Mouse (Mus musculus): ENCODE measurements around the gene Tmem136. TPM values are rescaled to one million over a fixed set of nuclear protein-coding genes. Genes with fewer than 3 reads are reported as not detected.
"Not testable (repeated sequence)": the region's sequence is repeated elsewhere in the genome, so short reads cannot be mapped to it uniquely, and the experiment has no call there.

The Tmem136 gene
- polyA plus RNA-seq, 1 experiment from 2014 or later, result not detected

DNA sequence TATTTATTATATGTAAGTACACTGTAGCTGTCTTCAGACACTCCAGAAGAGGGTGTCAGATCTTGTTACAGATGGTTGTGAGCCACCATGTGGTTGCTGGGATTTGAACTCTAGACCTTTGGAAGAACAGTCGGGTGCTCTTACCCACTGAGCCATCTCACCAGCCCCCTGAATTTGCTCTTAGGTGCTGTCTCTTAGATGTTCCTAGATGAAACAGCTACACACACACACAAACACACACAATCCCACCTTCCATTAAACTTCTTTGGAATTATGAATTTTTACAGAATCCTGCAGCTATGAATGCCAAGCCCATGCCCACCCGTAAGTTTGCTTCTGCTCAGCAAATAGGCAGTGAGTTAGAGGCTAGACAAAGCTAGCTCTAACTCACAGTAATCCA lies 5.6 kb upstream of the Tmem136 start:
- not testable (repeated sequence) for H3K36me3 ChIP-seq (ENCODE audit: inconsistent target); H3K27ac ChIP-seq; H3K4me3 ChIP-seq (ENCODE audit: inconsistent target); H3K79me2 ChIP-seq (ENCODE audit: inconsistent target)
- 80% methylated on average over 1 of the region's 2 CpGs for WGBS (ENCODE audit: missing documents)

DNA sequence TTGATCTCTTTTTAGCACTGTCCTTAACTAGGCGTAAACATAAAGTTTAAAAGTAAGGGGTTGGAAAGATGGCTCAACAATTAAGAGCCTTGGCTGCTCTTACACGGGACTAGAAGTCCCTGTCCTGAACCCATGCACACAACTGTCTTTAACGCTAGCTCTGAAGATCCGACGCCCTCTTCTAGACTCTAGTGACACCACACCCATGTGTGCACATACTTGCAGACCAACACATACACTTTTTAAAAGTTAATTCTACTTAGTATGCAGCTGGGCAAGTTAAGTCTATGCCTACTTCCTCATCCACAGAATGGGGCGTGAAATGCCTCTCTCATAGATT lies 597 bp upstream of the Tmem136 start:
- no peak overlapping the region for H3K27ac ChIP-seq
- no peaks in the 10 kb centered on the region for H3K36me3 ChIP-seq (ENCODE audit: inconsistent target)
- H3K79me2 ChIP-seq (ENCODE audit: inconsistent target), result no peaks in the 10 kb centered on the region
- no peak overlapping the region for H3K4me3 ChIP-seq (ENCODE audit: inconsistent target)
- 88% methylated on average over 6 of the region's 6 CpGs for WGBS (ENCODE audit: missing documents)

DNA sequence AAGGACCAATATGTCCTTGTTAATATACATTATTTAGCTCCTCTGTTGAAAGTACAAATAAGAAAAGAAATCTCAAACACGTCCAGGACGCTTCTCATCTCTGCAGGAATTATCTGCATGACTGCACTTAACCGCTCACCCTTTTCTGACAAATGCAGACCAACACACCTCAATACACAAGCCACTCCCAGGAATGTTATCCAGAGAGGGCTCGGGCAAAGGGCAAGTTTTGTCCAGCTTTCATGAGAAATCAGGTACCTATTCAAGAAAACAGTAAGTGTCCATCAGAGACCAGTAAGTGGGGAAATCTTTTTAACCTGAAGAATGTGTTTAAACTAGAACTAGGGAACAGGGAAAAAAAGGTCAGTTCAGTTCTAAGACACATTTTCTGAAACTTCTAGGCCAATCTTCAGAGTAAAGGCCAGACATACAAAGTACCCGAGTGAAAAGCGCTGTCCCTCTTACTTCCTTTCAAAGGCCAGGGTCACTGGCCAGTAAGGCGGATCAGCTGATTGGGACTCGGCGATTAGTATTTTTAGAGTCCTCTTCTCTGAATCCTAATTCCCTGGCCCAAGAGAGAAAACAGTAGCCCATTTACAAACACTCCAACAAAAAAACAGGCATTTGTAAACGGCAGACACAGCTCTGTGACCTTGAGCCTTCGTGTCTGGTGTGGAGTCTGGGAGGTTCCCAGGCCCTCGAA lies 788 bp downstream of the Tmem136 start:
- 62% methylated on average over 12 of the region's 12 CpGs for WGBS (ENCODE audit: missing documents)
- H3K79me2 ChIP-seq (ENCODE audit: inconsistent target), result no peaks in the 10 kb centered on the region
- no peaks in the 10 kb centered on the region for H3K36me3 ChIP-seq (ENCODE audit: inconsistent target)
- H3K27ac ChIP-seq, result no peak overlapping the region
- no peak overlapping the region for H3K4me3 ChIP-seq (ENCODE audit: inconsistent target)

DNA sequence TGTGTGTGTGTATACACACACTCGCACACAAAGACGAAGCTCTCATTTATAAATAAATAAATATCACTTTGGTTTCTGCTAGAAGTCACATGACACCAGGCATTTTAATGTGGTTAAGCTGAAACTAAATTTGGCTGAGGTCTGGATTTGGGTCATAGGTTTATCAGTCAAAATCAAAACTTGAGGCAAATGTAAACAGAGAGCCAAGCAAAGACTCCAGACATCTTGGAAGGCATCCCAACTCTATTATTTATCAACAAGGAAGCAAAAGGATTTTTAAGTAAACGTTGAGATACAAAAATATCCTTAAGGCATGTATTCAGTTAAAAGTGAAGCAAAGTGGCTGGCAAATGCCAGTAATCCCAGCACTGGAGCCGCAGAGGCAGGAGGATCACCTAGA lies 1.5 kb downstream of the Tmem136 start:
- WGBS (ENCODE audit: missing documents), result 87% methylated on average over 4 of the region's 4 CpGs
- Histone ChIP-seq H3K36me3 (ENCODE audit: inconsistent target) (no peaks in the 10 kb centered on the region), H3K27ac (no peak overlapping the region), H3K4me3 (ENCODE audit: inconsistent target) (no peak overlapping the region), H3K79me2 (ENCODE audit: inconsistent target) (no peaks in the 10 kb centered on the region)

DNA sequence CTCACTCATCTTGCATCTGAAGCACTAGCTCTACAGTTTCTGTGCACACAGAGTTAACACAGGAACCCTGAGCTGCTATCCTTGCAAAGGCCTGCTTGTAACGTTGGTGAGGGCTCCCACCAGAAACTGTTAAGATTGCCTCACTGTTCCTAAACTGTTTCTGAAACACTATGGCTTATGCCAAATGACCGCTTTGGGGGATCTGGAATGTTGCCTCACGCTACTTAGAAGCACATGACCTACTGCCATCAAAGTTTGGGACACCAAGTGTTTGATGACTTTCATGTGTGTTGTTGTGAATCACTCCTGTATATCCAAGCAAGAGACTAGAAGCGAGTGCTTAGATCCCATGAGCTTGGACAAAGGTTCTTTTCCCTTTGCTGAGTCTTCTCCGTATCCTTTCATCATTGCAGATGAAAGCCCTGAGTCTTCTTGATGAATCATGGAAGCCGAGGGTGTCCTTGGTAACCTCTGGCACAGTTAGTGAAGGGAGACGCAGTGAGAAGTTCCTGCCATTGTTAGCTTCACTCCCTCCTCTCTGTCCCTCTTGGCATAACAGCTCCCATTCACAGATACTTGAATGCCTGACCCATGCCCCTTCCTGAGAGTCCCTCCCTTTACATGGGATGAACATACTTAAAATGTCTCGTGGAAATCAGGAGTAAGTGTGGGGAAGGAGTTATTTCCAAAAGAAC lies 5.9 kb downstream of the Tmem136 start:
- H3K27ac ChIP-seq, result no peak overlapping the region
- H3K79me2 ChIP-seq (ENCODE audit: inconsistent target), result no peaks in the 10 kb centered on the region
- 93% methylated on average over 8 of the region's 8 CpGs for WGBS (ENCODE audit: missing documents)
- H3K36me3 ChIP-seq (ENCODE audit: inconsistent target), result no peaks in the 10 kb centered on the region
- no peak overlapping the region for H3K4me3 ChIP-seq (ENCODE audit: inconsistent target)

DNA sequence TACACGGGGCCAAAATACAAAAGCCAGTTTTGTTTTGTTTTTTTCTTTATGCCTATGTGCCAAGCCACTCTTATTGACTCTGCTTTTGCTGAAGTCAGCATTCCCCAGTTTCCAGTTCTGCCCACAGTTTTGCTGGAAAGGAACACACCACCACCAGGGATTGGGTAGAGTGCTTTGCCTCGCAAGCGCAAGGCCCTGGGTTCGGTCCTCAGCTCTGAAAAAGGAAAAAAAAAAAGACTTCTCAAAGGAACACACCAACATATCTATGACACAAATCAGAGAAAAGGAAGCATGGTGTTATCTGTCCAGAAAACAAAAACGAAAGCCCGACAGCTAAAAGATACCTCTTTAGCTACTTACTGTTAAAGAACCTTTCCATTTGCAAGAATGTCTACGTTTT lies 7.2 kb downstream of the Tmem136 start:
- Histone ChIP-seq H3K36me3 (ENCODE audit: inconsistent target) (no peaks in the 10 kb centered on the region), H3K27ac (no peak overlapping the region), H3K4me3 (ENCODE audit: inconsistent target) (no peak overlapping the region), H3K79me2 (ENCODE audit: inconsistent target) (no peaks in the 10 kb centered on the region)
- WGBS (ENCODE audit: missing documents), result 91% methylated on average over 5 of the region's 7 CpGs

DNA sequence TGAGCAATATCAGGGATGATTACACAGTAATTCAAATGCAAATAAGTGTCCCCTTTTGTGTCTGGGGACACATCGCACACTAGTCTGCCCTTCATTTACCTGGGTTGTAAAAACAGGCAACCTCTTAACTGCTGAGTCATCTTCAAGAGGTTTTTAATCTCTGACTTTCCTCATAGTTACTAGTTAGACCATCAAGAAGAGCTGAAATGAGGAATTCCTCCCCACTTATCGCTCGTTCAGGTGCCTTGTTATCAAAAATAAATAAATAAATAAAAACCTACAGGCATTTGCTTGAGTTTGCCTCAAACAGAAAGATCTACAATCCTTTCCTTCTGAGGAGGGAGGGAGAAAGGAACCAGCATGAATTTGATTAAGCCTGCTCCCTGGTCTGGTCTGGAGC lies 7.6 kb downstream of the Tmem136 start:
- 81% methylated on average over 3 of the region's 3 CpGs for WGBS (ENCODE audit: missing documents)
- Histone ChIP-seq H3K36me3 (ENCODE audit: inconsistent target) (no peaks in the 10 kb centered on the region), H3K4me3 (ENCODE audit: inconsistent target) (no peak overlapping the region), H3K27ac (no peak overlapping the region), H3K79me2 (ENCODE audit: inconsistent target) (no peaks in the 10 kb centered on the region)

DNA sequence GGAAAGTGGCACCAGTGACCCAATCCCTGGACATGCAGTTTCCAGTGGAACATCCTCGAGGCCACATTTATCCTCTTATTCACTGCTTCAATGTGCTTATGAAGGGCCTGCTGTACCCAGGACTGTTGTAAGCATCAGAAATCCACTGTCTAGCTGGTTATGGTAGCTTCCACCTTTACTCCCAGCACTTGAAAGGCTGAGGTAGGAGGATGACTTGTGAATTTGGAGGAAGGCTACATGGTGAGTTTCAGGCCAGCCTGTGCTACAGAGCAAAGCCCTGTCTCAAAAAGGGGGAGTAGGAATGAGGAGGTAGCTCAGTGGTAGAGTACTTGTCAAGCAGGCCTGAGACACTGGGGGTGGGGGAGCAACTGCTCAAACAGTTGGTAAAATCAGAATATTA lies 8.3 kb downstream of the Tmem136 start:
- H3K79me2 ChIP-seq (ENCODE audit: inconsistent target), result no peaks in the 10 kb centered on the region; the same call in 1 of the 2 replicates
- 93% methylated on average over 1 of the region's 1 CpGs for WGBS (ENCODE audit: missing documents)

DNA sequence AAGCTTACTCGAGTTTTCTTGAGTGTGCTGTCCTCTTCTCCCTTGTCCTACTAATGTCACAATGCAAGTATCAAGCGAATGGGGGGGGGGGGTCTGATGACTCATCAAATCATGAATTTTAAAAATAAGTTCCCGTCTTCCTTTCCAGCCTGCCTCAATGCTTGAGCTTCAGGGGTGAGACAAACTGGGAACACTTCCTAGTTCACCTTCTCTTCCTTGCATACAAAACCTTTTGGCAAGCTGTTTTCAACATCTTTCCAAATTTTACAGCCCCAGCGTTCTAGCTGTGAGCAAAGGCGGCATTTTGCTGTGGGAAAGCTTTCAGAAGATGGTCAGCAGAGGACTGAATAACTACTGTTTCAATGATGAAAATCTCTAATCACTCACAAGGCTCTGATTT lies 8.8 kb downstream of the Tmem136 start:
- H3K27ac ChIP-seq, result no peak overlapping the region
- no peaks in the 10 kb centered on the region; the same call in 1 of the 2 replicates for H3K79me2 ChIP-seq (ENCODE audit: inconsistent target)
- no peaks in the 10 kb centered on the region for H3K36me3 ChIP-seq (ENCODE audit: inconsistent target)
- no peak overlapping the region for H3K4me3 ChIP-seq (ENCODE audit: inconsistent target)
- 44% methylated on average over 4 of the region's 5 CpGs for WGBS (ENCODE audit: missing documents)

More for the DNA sequence above, 8.3 kb downstream of the Tmem136 start:
- H3K36me3 ChIP-seq (ENCODE audit: inconsistent target), result no peaks in the 10 kb centered on the region
- no peak overlapping the region for H3K4me3 ChIP-seq (ENCODE audit: inconsistent target)
- no peak overlapping the region for H3K27ac ChIP-seq

DNA sequence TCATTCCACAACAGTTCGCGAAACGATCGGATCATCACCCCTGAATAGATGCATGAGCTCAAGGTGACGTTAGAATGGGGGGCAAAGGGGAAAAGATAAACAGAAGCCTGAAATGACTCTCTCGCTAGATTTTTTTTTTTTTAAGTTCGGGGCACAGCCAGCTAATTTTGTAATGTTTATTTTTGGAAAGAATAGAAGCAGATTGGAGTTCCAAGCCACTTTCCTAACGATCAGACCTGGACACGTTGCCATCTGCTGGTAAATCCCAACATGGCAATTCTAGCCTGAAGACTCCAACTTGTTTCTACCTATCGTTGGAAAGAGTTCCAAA lies 9.2 kb downstream of the Tmem136 start, which contains the start of gene Arhgef12:
Gene Arhgef12, minus strand, starts transcription at position 53 of the 331 bp plus-strand sequence.
- Histone ChIP-seq H3K36me3 (ENCODE audit: inconsistent target) (no peaks in the 10 kb centered on the region), H3K27ac (no peak within 1 kb of the TSS), H3K79me2 (ENCODE audit: inconsistent target) (no peaks in the 10 kb centered on the region; the same call in 1 of the 2 replicates), H3K4me3 (ENCODE audit: inconsistent target) (peak within 1 kb of the TSS; percentile 23)
- 38% methylated on average over 10 of the region's 10 CpGs for WGBS (ENCODE audit: missing documents)

DNA sequence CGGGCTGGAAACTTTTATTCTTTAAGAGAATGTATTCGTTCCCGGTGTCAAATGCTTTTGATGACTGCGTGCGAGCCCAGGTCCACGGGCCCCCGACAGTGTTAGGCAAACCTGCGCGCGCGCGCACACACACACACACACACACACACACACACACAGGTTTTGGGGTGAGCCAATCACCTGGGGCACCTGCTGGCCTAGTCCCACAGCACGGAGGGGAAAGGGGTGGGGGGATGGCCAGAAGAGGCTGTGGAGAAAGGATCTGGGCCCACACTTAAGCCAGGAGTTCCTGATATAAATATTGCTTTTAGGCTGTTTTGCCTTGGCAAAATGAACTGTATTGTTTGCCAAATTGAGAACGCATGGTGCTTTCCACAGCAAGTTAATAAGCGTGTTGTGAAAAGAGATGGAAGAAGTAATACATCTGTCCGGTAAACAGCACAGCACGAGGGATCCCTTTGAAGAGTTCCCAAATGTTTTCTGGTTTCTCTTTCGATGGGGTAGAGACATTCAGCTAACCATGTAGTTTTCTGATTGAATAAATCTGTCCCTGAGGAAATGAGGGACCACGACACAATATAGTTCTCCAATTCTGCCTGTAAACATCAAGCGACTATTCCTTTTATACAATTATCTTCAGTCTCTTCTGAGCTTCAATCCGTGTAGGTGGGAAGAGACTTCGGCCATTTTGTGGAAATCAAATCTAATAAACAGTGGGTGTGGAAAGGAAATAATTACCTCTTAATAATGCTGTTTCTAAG lies 9.8 kb downstream of the Tmem136 start:
- Histone ChIP-seq H3K27ac (no peak overlapping the region), H3K36me3 (ENCODE audit: inconsistent target) (no peaks in the 10 kb centered on the region), H3K79me2 (ENCODE audit: inconsistent target) (no peaks in the 10 kb centered on the region; the same call in 1 of the 2 replicates), H3K4me3 (ENCODE audit: inconsistent target) (peak overlapping the region; percentile 23)
- 12% methylated on average over 20 of the region's 22 CpGs for WGBS (ENCODE audit: missing documents)

DNA sequence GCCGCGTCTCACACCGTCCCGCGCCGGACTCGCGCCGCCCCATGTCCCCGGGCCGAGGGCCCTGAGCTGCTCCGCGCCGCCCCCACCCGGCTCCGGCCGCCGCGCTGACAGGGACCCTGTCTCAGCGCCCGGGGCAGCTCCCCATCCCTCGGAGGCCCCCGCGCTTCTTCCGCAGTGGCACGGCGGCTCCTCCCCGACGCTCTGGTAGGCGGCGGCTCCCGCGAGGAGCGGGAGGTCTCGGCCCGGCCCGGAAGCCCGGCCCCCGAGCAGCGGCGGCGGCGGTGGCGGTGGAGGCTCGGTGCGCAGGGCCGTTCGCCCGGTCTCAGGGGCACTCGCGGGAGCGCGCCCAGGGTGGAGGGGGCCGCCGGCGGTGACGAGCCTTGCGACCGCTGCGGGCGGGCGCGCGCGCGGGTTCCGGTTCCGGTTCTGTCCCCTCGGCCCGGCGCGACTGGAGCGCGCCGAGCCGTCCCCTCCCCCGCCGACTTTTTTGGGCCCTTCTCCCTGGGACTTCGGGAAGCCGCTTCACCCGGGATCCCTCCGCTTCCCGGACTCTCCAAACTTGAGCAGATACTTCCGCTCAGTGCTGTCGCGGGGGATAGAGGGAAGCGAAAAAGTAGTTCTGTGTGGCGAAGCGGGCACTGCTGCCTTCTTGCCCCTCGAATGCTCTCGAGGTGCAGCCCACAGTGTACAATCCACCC lies 10.6 kb downstream of the Tmem136 start:
- Histone ChIP-seq H3K79me2 (ENCODE audit: inconsistent target) (no peaks in the 10 kb centered on the region; the same call in 1 of the 2 replicates), H3K27ac (no peak overlapping the region), H3K36me3 (ENCODE audit: inconsistent target) (no peaks in the 10 kb centered on the region), H3K4me3 (ENCODE audit: inconsistent target) (peak overlapping the region; percentile 23)
- WGBS (ENCODE audit: missing documents), result 1% methylated on average over 76 of the region's 91 CpGs

DNA sequence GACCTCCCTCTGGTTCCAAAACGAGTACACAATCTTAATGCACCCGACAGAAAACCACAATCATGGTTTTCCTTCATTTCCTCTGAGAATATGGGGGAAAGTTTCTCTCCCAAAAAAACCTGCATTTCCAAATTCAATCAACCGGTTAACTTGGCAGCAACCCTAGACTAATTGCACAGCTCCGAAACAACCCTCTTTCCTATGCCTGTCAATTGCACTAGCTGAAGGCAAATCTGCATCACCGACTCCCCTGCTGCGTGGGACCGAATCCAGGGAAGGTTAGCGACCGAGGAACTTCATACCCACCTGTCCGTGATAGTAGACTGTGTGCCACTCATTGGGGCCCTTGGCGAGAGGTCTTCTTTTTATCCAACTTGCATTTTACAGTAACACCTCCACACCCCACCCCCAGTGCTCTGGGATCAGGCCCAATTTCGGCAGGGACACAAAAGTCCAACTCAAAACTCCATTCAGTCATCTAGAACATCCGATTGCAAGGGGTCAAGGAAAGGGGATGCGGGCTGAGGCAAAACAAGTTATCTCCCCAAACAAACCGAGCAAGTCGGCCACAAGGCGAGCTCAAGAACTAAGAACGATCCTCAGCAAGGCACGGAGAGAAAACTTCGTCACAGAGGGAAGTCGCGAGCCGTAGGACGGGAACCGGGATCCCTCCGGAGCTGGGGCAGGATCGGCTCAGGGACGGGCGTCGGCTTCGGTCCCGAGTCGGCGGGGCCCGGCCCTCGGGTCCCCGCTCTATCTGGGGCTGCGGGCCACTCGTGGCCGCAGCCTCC lies 11.3 kb downstream of the Tmem136 start:
- WGBS (ENCODE audit: missing documents), result under 1% methylated on average over 40 of the region's 40 CpGs
- no peaks in the 10 kb centered on the region; the same call in 1 of the 2 replicates for H3K79me2 ChIP-seq (ENCODE audit: inconsistent target)
- peak overlapping the region; percentile 39 for H3K4me3 ChIP-seq (ENCODE audit: inconsistent target)
- no peaks in the 10 kb centered on the region for H3K36me3 ChIP-seq (ENCODE audit: inconsistent target)
- no peak overlapping the region for H3K27ac ChIP-seq

DNA sequence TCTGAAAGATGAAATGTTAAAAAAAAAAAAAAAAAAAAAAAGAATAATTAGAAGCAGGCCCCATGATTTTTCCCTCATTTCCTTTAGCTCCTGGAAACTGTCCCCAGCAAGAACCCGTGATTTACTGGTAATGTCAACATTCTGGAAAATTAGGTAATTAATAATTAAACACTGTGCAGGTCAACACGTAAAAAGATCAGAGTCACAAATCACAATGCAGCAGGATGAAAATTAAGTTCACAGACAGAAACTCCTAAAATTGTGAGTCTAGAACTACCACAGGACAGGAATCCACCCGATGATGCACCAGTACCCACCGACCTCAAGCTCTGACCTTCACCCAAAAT lies 11.9 kb downstream of the Tmem136 start:
- no peak overlapping the region for H3K27ac ChIP-seq
- WGBS (ENCODE audit: missing documents), result 35% methylated on average over 4 of the region's 4 CpGs
- H3K36me3 ChIP-seq (ENCODE audit: inconsistent target), result no peaks in the 10 kb centered on the region
- H3K79me2 ChIP-seq (ENCODE audit: inconsistent target), result no peaks in the 10 kb centered on the region; the same call in 1 of the 2 replicates
- peak overlapping the region; percentile 39; the same call in 1 of the 2 replicates for H3K4me3 ChIP-seq (ENCODE audit: inconsistent target)
